Mouse (Mus musculus) mesoderm, embryonic 11.5 days (tissue): ENCODE results near the gene Taf3.
A peak's percentile ranks its signal among the peaks of the same experiment; 100 is the strongest.

Source experiments
- DNase-seq: peaks from one replicate; pipeline ENCODE4 v3.0.0-alpha.2; 2012; ENCODE audit warnings: low read depth, low spot score

Gene Taf3

DNA sequence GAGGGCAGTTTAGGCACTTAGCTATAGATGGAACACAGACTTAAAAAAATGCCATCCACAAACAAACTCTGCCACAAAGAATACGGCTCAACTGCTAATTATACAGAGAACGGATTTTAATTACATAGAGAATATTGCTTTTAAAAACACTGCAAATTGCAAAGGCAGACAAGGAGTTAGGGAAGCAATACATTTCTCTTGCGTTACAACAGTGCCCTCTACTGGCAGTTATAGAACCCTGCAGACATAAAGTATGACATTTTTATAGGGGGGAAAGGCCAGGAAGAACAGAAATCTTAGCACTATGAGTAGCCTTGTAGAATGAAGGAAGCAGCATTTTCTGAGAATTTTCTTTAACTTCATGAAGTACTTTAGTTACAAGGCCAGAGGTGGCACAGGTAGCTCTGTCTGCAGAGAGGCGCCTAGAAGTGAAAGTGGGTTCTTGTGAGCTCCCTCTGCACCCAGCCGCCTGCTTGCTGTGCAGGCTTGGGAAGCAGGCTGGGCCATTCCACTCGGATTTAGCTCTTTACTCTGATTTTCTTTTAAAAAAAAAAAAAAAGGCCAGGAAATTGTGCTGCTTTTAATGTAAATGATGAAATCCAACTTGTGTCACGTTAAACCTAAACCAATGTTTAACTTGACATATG lies 38.0 kb downstream of the Taf3 start:
- DNase-seq = peak; percentile 72

DNA sequence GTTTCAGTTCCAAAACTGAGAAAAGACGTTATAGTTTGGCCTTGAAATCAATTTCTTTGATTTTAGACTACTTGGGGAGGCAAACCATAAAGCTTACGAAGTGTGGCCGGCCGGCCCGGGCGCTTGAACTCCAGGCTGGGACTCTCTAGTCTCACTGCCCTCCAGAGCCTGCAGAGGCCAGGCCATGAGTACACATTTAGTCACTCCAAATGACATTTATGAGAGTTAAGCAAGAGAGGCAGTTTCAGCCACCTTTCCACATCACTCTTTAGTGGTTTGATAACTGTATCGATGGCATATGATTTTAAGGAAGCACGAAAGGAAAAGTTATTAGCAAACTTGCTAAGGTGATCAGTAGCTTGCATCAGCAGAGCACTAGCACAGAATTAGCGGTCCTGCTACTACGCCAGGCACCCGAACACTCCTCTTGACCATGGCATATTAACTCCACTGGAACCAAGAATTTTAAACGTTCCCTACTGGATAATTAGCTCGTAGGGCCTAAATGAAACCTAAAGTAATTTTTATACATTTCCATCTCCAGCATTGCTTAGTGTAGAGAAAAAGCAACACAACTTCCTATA lies 38.6 kb downstream of the Taf3 start:
- DNase-seq = no peak

DNA sequence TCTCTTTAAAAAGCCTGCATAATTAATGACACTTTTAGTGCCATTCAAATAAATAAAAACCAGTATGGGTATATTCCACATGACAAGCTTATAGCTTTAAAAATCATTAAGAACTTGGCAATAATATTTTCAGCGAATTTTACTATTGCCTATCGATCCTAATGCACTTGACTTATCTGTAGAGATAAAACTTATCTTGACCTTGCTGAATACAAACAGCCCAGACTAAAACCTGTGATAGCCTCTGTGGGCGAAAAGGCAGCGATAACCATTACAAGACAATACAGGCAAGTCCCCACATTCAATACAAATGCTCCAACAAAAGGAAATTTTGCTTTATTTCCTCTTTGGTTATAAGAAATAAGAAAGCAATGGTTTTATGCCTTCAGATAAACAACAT lies 39.8 kb downstream of the Taf3 start:
- DNase-seq = no peak

DNA sequence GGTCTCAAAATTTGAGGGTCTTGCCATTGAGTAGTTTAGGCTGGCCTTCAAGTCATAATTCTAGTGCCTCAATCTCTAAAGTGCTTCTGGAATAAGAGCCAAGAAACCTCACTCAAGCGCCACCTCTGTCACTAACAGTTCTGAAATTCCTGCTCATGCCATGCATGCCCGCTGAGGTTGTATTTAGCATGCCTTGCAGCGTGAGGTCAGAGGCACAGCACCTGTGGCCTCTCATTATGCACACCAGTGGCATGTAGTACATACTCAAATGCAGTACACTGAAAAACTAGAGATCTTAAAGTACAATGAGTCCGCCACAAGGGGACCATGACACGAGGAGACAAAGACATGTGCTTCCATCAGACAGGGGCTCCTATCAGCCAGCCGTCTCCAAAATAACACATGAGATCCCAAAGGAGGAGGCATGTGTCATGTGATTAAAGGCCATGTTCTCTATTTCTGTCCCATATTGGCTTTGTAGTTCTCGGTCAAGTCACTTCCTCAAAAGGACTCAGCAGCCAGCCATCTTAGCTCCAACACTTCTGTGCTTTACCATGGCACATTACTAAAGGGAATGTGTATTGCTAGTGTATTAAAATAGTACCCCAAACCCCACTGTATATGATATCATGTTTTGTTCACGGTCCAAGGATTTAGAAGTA lies 43.3 kb downstream of the Taf3 start:
- no peak for DNase-seq

DNA sequence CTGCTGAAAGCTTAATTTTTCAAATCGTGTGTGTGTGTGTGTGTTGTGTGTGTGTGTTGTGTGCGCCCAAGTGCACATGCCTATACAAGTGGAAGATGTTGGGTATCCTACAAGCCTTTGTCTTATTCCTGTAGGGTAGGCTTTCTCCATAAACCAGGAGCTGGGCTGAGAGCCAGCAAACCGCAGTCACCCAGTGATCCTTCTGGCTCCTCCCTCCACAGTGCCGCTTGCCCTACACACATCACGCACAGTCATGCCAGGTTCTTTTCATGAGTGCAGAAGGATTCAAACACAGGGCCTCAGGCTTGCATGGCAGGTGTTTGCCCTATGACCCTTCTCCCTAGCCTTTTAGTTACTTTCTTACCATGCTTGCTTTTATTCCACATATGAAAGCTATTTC lies 45.0 kb downstream of the Taf3 start:
- DNase-seq = no peak

DNA sequence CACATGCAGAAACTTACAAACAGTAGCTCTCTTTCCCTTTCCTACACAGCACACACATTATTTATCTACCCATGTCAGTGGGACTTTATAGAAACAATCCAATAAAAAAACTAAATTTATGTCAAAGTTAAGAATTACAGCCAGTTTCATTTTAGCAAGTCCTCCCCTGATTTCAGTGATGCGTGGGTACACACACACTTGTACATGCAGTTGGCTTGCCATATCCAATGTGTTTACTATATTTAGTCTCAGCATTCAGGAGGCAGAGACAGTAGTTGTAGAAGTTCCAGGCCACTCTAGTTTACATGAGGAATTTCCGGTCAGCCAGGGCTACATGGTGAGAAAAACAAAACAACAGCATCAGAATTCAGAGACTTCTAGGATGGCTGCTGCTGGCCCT lies 46.8 kb downstream of the Taf3 start:
- no peak for DNase-seq

DNA sequence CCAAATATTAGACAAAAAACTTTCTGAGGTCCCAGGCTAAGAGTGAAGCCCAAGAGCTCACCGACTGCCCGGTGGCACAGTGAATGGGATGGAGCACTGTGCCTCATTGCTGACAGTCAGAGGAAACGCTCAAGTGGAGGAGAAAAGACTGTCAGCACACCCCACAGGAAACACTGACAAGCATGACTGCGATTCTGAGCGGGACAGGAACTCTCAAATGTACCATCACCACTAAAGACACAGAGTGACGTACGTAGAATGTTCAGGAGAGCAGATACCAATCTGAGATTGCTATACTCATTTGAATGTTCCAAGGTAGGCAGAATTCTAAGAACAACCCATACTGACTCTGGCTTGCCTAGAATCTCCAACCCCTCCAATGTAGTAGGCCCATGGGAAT lies 50.9 kb downstream of the Taf3 start:
- no peak for DNase-seq

DNA sequence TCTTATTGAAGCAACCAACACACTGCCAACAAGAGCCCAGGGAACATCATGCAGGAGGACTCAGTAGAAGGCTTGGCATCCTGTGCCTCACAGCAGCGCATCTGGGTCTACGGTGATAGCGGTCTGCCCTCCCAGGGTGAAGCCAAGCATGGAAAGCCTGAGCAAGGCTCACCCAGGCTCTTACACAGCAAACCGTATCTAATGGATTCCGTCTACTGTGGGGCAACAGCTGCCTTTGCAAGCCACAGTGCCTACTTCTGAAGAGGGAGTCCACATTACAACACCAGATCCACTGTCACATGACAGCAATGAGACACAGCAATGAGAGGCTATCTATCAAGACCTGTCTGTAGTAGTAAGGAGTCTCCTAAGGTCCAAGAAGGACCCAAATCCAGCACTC lies 52.3 kb downstream of the Taf3 start:
- peak; percentile 23 for DNase-seq

DNA sequence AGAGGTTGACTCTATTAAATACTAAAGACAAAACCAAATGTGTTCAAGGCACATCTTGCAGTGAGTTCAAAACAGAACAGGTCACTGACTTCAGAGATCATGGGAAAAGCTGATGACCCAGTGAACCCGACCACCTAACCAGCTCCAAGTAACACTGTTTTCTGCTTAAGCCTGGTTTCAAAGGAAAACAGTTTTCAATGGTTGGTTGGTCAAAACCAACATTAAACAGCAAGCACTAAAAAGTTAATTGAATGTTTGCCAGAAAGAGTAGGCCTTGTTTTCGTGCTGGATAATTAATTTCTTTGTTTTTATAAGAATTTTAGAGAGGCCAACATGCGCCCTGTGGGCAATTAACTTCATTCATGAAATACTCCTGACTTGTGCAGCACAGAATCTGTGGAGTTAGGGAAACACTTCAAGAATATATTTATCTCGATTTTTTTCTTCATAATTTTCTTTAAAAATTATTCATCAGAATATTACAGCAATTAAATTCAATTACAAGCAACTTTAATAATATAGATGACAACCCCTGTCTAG lies 57.6 kb downstream of the Taf3 start:
- DNase-seq = no peak

DNA sequence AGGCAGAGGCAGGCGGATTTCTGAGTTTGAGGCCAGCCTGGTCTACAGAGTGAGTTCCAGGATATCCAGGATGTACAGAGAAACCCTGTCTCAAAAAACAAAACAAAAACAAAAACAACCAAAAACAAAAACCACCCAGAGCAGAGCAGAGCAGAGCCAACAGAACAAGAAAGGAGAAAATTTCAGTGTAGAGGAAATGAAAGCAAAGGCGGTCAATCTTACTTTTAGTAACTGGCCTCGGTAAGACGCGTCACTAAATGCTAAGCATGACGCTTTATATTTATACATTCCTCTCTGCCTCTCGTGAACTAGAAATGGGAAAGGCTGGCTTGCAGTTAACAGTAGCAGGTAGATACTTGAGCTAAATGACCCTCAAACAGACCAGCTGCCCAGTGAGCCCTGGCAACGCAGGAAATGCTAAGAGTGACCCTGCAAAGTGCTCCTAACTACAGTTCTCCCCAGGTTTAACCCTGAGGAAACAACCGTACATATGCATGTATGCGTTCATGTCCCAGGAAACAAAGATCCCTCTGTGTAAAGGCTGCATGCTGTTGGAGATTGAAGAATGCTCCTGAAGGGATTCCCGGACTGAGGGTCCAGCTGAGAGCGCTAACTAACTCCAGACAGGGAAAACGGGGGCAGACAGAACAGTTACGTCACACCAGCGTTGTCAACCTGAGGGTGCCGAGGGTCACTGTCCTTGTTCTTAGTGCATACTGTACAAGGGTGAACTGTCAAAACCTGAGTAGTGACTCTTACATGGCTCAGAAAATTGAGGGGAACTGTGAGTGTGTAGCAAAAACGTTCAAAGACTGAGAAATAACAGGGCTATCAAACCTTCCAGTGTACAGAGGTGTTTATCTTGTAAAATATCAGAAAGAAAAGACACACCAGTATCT lies 58.5 kb downstream of the Taf3 start:
- peak; percentile 50 for DNase-seq

DNA sequence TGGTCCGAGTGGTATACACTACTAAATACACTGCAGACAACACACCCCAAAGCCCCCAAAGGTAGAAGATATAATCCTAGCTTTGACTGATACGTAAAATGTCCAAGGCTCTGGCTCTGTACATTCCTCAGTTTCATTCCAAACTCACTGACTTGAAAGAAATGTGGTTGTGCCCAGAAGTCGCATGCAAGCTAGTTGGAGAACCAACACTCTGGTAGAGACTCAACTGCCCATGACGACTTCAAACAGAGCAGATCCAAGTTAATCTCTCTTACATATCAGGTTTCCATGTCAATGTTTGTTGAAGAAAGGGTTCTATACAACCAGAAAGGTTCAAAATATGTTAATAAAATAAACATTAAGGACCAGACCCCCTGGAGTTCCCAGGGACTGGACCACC lies 60.1 kb downstream of the Taf3 start:
- no peak for DNase-seq

DNA sequence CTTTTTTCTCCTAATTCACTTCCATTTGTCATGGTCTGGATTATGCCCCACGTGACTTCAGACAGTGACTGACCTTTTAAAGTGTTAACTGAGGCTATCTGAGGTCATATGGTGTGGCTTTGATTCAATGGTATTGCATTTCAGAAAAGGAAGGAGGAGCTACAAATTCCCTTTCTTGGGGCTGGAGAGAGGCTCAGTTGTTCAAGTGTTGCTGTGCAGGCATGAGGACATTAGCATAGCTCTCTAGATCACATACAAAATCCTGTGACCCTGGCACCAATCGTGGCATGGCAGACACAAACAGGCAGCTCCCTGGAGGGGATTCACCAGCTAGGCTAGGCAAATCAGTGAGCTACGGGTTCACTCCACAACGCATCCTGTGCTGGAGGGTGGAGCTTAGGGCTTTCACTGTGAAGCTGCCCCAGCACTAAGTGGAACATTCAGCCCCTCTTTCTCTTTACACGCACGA lies 62.4 kb downstream of the Taf3 start:
- no peak for DNase-seq

DNA sequence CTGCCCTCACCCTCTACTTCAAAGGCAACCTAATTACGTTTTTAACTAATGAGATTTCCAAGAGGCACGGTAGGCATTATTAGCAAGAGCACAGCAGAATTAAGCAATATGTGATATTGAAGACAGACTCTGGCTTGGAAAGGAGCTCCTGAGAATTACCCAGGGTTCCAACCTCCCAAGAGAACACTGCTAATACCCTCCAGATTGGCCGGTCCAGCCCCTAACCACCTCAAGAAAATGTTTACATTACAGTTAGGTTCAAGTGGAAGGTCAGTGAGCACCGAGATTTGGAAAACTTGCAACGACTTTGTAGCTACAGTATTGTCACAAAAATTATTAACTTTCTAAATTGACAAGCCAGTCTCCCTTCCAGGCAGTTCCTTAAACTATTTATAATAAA lies 66.0 kb downstream of the Taf3 start:
- DNase-seq = no peak

DNA sequence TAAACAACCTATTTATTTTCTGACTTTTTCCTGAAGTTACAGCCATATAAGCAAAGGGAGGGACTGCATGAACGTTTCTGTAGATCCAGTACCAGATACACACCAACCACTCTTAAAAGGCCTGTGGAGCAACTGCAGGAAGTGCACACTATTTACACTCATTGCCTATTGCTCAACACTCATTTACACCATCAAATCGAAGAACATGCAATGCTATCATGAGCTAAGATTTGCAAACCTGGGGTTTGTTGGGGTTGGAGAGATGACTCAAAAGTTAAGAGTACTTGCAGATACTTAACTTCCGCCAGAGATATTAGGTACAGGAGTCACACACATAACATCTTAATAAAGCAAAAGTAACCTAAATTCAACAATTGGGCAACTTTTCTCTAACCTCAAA lies 76.5 kb downstream of the Taf3 start:
- DNase-seq = no peak

DNA sequence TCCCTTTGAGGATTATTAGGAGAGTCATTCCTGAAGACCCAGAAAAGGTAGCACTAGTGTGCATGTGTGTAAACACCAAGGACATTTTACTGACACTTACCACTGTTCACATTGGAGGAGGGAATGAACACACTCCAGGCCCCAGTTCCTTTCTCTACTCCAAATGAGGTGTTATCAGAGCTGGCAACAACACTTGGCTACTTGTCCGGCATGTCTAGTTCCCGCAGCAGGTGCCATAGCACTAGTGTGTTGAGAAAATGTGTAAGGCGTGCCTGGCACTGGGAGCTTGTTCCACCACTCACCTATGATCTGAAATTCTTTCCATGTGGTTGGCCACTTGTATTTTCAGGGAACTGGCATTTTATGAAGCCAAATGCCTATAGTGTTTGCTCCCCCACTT lies 77.8 kb downstream of the Taf3 start:
- no peak for DNase-seq

DNA sequence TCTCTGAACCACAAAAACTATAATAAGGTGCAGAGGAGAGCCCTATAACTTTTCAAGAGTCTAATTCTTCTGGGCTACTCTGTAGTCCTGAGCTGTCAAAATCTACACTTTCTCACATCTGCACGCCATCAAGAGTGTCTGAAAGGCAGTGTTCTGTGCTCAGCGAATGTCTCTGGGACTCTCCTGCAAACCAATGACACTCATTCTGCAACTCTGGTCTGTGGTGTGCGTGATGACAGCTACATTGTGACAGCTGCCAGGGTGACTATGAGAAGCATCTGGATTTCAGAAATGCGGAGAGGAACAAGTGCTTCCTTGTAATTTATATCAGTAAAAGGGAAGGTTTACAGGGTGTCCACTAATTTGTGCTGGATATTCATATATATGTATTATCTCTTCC lies 78.2 kb downstream of the Taf3 start:
- DNase-seq = no peak

DNA sequence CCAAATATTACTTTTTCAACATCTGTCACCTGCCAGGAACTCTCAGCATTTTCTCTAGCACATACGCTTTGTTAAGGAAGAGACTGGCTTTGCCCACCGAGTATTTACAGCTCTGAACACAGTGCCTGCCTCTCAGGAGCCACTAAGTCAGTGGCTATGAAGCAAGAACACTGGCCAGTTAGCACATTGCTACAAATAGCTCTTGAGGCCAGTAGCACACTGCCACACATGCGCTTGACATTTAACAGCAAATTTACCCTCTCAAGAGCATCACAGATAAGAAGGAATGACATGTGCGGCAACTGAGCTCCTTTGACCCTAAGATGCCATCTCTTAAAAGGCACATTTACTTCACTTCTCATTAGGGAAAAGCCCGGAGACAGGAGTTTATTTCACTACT lies 78.7 kb downstream of the Taf3 start:
- DNase-seq = no peak

DNA sequence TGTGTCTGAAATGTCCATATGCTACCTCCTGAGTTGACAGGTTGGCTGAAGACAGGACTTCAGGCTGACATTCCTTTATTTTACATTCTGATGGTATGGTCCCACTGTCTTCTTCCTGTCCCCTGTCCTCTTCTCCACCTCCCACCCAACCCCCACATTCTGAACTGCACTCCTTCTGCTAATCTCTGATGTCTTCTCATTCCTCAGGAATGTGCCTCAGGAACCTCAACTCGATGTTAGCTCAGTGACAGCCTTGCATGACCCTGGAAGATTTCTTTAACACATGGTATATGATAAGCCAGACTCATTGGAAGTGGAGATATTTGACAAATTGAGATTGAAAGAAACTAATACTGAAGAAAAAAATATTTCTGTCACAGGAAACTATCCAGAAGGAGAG lies 81.8 kb downstream of the Taf3 start:
- no peak for DNase-seq

DNA sequence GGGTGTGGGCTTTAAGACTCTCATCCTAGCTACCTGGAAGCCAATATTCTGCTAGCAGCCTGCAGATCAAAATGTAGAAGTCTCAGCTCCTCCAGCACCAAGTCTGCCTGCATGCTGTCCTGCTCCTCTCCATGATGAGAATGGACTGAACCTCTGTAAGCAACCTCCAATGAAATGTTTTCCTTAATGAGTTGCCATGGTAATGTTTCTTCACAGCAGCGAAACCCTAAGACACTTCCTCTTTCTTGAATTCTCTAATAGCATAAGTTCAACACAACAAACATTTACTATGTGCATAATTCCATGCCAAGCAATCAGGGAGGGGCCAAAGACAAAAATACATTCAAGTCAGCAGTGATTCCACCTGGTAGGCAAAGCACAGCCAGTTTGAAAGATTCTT lies 82.8 kb downstream of the Taf3 start:
- no peak for DNase-seq

DNA sequence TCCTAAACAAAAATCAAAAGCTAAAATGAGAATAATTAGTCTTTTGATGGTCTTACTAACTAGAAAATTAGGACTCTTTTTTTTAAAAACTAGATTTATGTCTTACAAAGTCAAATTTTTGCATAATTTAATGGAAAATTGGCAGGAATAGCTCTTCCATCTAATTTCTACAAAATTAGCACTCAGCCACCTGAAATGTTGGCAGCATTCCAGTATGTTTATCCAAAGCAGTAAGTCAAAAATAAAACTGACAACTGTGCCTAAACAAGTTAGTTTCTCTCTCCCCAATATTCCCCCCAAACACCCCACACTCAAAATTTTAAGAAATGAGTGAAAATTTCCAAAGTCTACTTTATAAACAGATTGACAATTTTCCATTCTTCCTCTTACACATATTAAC lies 85.5 kb downstream of the Taf3 start:
- no peak for DNase-seq

DNA sequence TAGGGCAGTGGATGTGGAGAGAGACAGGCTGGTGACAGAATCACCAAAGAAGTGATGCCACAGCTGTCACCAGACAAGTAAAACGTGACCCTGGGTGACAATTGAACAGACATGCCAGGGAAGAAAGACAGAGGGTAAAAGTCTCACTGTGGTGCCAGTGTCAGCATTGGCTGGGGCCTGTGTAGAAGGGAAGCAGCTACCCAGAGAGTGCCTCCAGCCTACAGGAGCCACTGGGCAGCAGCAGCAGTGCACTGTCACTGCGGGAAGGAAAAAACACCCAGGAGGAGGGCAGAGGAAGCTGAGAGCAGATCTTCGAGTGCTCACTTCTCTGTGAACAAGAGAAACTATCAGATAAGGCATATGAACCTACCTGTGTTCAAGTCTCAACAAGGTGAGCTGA lies 86.7 kb downstream of the Taf3 start:
- DNase-seq = no peak

DNA sequence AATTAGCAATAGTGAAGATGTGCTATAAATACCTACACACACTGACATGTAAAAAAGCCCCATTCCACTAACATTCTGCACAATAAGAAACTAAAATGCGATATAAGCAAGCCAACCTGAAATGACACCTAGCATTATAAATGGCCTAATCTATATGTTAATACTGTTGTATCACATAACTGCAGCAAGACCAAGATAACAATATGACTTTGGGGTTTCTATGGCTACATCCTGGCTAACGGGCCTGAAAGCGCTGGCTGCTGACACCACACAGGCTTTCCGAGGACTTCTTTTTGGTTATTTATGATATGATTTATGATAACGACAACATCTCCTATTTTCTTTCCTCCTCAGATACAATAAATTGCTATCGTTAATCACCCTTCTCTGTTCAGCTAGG lies 90.4 kb downstream of the Taf3 start:
- no peak for DNase-seq
